Mouse (Mus musculus) cerebellum, adult 2 months (tissue): ENCODE data around the gene Tmem132a. TPM values are rescaled to one million over a fixed set of nuclear protein-coding genes. Genes with fewer than 3 reads are reported as not detected.

Source experiments
- DNase-seq, 2 experiments: peaks; one replicate each; pipeline ENCODE4 v3.0.0; 2021
- H3K27ac ChIP-seq: fragments of 200-500 bp; 2 replicates; pipeline ENCODE4 v1.5.1; 2012; ENCODE audit warnings: low read length, control low read depth, inconsistent platforms; ENCODE audit not compliant: insufficient read depth
- H3K27me3 ChIP-seq: fragments of 200-500 bp; 2 replicates; pipeline ENCODE4 v1.6.1; 2012; ENCODE audit warnings: inconsistent platforms, mild to moderate bottlenecking, low read length, moderate library complexity; ENCODE audit not compliant: control insufficient read depth, insufficient read depth
- H3K4me1 ChIP-seq: fragments of 200-500 bp; 2 replicates; pipeline ENCODE4 v1.6.1; 2011; ENCODE audit warnings: low read length; ENCODE audit not compliant: control insufficient read depth, insufficient read depth
- H3K4me3 ChIP-seq: fragments of 200-500 bp; replicated peaks from 2 replicates; pipeline ENCODE3; 2011; ENCODE audit warnings: mild to moderate bottlenecking, low read depth, low read length, control low read depth; ENCODE audit not compliant: insufficient read depth
- CTCF ChIP-seq: fragments of 200-500 bp; IDR thresholded peaks from 2 replicates; pipeline ENCODE4 v1.5.1; 2011; ENCODE audit warnings: low read depth, mild to moderate bottlenecking, control low read depth, low read length, moderate library complexity, borderline replicate concordance; ENCODE audit not compliant: insufficient read depth
- POLR2A ChIP-seq: fragments of 200-500 bp; IDR thresholded peaks from 2 replicates; pipeline ENCODE4 v1.6.1; 2011; ENCODE audit warnings: low read length, control low read depth, borderline replicate concordance; ENCODE audit not compliant: insufficient read depth
- WGBS: fragments of 180-500 bp; shearing (Covaris S2); methylation state at CpG from one replicate; pipeline ENCODE4 v1.1.7; 2018; 5-methylcytosine and 5-hydroxymethylcytosine counted together
- polyA plus RNA-seq: library from polyadenylated mRNA; depleted of rRNA; stranded (reverse); fragments of >200 nt; gene quantifications from 2 replicates; pipeline ENCODE4 v1.2.3, GENCODE M21; 2012

Gene Tmem132a
- polyA plus RNA-seq, 1 experiment = 350 TPM

DNA sequence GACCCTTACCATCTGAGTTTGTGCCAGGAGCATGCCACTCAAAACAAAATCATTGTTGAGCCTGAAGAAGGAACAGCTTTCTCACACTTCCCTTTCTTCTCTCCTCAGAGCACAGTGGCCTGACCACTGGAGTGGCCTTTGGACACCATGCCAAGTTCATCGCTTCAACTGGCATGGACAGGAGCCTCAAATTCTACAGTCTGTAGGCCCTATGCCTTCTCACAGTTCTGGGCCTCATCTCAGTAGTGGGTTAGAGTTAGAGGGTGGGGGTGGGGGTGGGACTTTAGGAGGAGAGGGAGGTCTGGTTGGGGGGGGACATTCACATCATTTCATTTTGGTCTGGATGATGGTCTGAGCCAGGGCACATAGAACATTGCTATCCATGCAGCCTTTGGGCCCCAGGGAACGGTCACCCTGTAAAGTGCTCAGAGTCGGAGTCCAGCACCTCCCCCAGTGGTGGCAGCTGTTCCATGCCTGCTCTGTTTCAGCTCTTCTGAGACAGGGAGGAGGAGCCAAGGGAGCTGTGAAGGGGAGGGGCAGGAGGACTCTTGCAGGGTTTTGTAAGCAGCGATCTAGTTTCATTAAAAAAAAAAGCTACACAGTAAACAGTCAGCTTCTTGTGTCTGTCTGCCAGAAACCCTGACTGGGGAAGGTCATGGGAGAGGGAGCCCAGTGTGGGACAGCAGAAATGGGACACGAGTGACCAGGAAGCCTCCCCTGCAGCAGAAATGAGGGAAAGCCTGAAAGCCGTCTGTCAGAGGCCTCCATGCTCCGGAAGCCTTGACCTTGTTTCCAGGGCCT, 35.4 kb upstream of the Tmem132a start:
- Histone ChIP-seq H3K4me3 (no peak overlapping the region), H3K4me1 (no peaks in the 10 kb centered on the region; the same call in 1 of the 2 replicates), H3K27me3 (no peaks in the 10 kb centered on the region), H3K27ac (peak overlapping the region; percentile 71; the same call in 1 of the 2 replicates)
- TF ChIP-seq POLR2A = no peak
- TF ChIP-seq CTCF = no peak
- WGBS = 36% methylated on average over 7 of the region's 7 CpGs
- DNase-seq = peak in 1 of 2 experiments; percentile 48

GRCm38 (mm10) chr19:10904512-10904911, 34.8 kb upstream of the Tmem132a start:
- no peak overlapping the region for H3K27ac ChIP-seq
- no peak for TF ChIP-seq POLR2A
- no peak for TF ChIP-seq CTCF
- H3K4me1 ChIP-seq = no peaks in the 10 kb centered on the region; the same call in 1 of the 2 replicates
- H3K27me3 ChIP-seq = no peaks in the 10 kb centered on the region
- DNase-seq = no peak
- WGBS = 80% methylated on average over 5 of the region's 5 CpGs
- H3K4me3 ChIP-seq = no peak overlapping the region

GRCm38 (mm10) chr19:10901046-10901445, 31.3 kb upstream of the Tmem132a start:
- no peak overlapping the region for H3K4me3 ChIP-seq
- TF ChIP-seq POLR2A = no peak
- TF ChIP-seq CTCF = no peak
- no peak for DNase-seq
- H3K27ac ChIP-seq = no peak overlapping the region
- H3K4me1 ChIP-seq = peaks cover 5% of the 10 kb centered on the region
- 91% methylated on average over 5 of the region's 5 CpGs for WGBS
- no peaks in the 10 kb centered on the region for H3K27me3 ChIP-seq

DNA sequence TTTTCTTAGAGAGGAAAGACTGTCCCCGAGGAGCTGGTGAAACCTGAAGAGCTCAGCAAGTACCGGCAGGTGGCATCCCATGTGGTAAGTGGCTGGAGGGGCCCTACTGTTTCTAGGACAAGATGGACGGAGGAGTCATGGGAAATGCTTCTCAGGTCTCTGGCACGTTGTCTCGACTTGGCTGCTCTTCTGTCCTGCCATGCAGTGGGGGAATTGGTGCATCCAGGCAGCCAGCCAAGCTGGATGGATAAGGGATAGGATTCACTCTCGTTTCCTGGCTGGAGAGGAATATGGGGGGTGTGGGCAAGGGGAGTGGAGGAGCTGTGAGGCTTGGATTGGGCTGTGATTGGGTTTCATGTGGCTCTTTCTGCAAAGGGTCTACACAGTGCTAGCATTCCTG, 30.6 kb upstream of the Tmem132a start:
- WGBS = 8% methylated on average over 6 of the region's 6 CpGs
- Histone ChIP-seq H3K4me3 (no peak overlapping the region), H3K4me1 (peaks cover 5% of the 10 kb centered on the region), H3K27me3 (no peaks in the 10 kb centered on the region), H3K27ac (no peak overlapping the region)
- DNase-seq = peak in 1 of 2 experiments; percentile 26
- TF ChIP-seq CTCF = no peak
- no peak for TF ChIP-seq POLR2A

GRCm38 (mm10) chr19:10897491-10897890, 27.8 kb upstream of the Tmem132a start:
- Histone ChIP-seq H3K27me3 (no peaks in the 10 kb centered on the region), H3K4me1 (peaks cover 5% of the 10 kb centered on the region), H3K27ac (no peak overlapping the region), H3K4me3 (no peak overlapping the region)
- DNase-seq = no peak
- WGBS = 67% methylated on average over 8 of the region's 8 CpGs
- TF ChIP-seq CTCF (no peak), POLR2A (no peak)

DNA sequence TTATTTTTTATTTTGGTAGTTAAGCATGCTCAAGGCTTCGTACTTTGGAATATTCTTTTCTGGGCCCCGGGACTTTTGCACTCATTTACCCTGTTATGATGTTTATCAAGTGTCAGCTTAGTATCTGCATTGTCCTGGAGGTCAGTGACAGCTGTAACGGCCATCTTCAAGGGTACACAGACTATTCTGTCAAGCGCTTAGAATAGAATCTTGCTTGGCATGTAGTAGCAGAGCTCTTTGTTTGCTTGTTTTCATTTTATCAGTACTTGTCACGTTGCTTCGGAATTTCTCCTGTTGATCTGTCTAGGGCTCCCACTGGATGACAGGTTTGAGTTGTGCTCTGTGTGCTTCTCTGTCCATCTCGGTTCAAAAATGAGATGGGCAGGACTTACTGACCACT, 27.1 kb upstream of the Tmem132a start:
- TF ChIP-seq POLR2A = no peak
- TF ChIP-seq CTCF = no peak
- H3K4me1 ChIP-seq = peaks cover 5% of the 10 kb centered on the region
- H3K27me3 ChIP-seq = no peaks in the 10 kb centered on the region
- no peak for DNase-seq
- H3K27ac ChIP-seq = no peak overlapping the region
- 61% methylated on average over 7 of the region's 7 CpGs for WGBS
- H3K4me3 ChIP-seq = no peak overlapping the region

- no peak for TF ChIP-seq POLR2A
- no peak for TF ChIP-seq CTCF
- peak overlapping the region; percentile 76 for H3K4me3 ChIP-seq
- 1% methylated on average over 16 of the region's 16 CpGs for WGBS
- peaks cover 5% of the 10 kb centered on the region for H3K4me1 ChIP-seq
- no peak overlapping the region for H3K27ac ChIP-seq
- DNase-seq = no peak
- H3K27me3 ChIP-seq = no peaks in the 10 kb centered on the region
These were observed 26.0 kb upstream of the Tmem132a start for GRCm38 (mm10) chr19:10895708-10896107.

DNA sequence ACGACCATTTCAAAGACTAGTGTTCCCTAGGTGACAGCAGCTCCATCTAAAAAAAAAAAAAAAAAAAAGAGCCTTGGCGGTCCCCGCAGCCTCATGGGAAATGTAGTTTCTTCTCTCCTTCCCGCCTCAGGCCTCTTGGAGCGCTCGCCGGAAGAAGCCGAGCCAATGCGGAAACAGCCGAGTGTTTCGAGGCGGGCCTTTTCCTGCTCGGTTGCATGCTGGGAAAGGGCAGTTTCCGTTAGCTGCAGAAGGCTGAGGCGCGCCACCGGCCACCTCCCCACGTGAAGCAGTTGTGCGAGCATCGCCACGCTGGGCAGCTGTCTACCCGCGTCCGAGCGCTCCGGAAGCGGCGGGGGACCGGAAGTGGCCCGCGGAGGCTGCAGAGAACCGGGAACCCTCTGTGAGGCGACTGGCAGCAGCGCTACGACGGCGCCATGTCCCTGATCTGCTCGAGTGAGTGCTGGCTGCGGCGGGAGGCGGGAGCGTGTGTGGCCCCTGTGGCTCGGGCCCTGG, 25.3 kb upstream of the Tmem132a start, which contains the start of gene Prpf19:
Prpf19 (plus strand) TSS at position 216 of the 513 bp plus-strand sequence.
- Histone ChIP-seq H3K27ac (peak within 1 kb of the TSS; percentile 22; the same call in 1 of the 2 replicates), H3K27me3 (no peaks in the 10 kb centered on the region), H3K4me3 (peak within 1 kb of the TSS; percentile 76), H3K4me1 (peaks cover 5% of the 10 kb centered on the region; the same call in 1 of the 2 replicates)
- WGBS = under 1% methylated on average over 43 of the region's 43 CpGs
- TF ChIP-seq CTCF = no peak
- peak; percentile 87 for TF ChIP-seq POLR2A
- peak; percentile 98 to 99 for DNase-seq
